In the genomic region with DNA sequence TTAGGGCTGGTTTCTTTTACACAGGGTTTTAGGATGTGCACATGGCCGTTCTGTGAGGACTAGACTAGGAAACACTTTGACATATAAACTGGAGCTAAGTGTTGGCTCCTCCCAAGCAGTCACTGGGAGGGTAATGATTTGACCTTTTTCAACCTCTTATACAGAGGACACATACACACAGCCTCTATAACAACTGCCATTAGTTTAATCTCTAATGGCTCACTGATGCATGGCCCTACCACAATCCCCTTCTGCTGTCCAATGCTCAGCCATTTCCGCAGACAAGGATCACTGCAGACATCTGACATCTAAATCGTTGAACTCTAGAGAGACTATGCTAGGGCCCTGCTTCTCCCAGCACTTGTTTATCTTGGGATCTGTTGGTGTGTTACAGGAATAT, we compare ENCODE assay signal across 25 mouse cellular contexts.
"Had no signal": no experiment of that assay in that cellular context is flagged by ENCODE, and none has a peak within 500 bp of the region (broad histone marks: within the 10 kb centered on the region; RNA-seq: fewer than 3 reads in every experiment).

No protein-coding gene starts in this region.

- ATAC-seq: intestine, embryonic 15.5 days; liver, embryonic 12.5 days; midbrain, embryonic 16.5 days had no signal

- H3K27me3 ChIP-seq: intestine, embryonic 15.5 days; limb, embryonic 13.5 days; liver, embryonic 12.5 days; liver, embryonic 15.5 days; lung, embryonic 15.5 days; midbrain, embryonic 12.5 days; neural tube, embryonic 13.5 days had no signal

- H3K4me2 ChIP-seq: intestine, embryonic 15.5 days; limb, embryonic 13.5 days; liver, embryonic 12.5 days; liver, embryonic 15.5 days; lung, embryonic 15.5 days; midbrain, embryonic 12.5 days; neural tube, embryonic 13.5 days had no signal

- H3K27ac ChIP-seq: intestine, embryonic 15.5 days; layer of hippocampus, adult 2 months; limb, embryonic 10.5 days; limb, embryonic 13.5 days; liver, embryonic 12.5 days; liver, embryonic 15.5 days; lung, embryonic 15.5 days; midbrain, embryonic 12.5 days; neural tube, embryonic 13.5 days; stomach, postnatal 0 days had no signal

- DNase-seq: kidney, adult 11 months; kidney, adult 8-10 months; layer of hippocampus, adult 9-11 months; liver; lung, adult 18-20 months; lung, postnatal 10 days; lung, postnatal 4 days; right cerebral cortex, adult 18-20 months; right cerebral cortex, postnatal 14 days; right cerebral cortex, postnatal 4 days; thymus, adult 2 months; thymus, postnatal 14 days; thymus, postnatal 4 days had no signal

- H3K9ac ChIP-seq: intestine, embryonic 15.5 days; limb, embryonic 13.5 days; liver, embryonic 12.5 days; liver, embryonic 15.5 days; lung, embryonic 15.5 days; midbrain, embryonic 12.5 days; neural tube, embryonic 13.5 days had no signal

- H3K4me1 ChIP-seq: intestine, embryonic 15.5 days; limb, embryonic 10.5 days; limb, embryonic 13.5 days; liver, embryonic 12.5 days; liver, embryonic 15.5 days; lung, embryonic 15.5 days; midbrain, embryonic 12.5 days; neural tube, embryonic 13.5 days had no signal

- H3K9me3 ChIP-seq: intestine, embryonic 15.5 days; limb, embryonic 10.5 days; liver, embryonic 15.5 days; lung, embryonic 15.5 days had no signal

- H3K4me3 ChIP-seq: intestine, embryonic 15.5 days; layer of hippocampus, adult 2 months; limb, embryonic 10.5 days; limb, embryonic 13.5 days; liver, embryonic 12.5 days; liver, embryonic 15.5 days; lung, embryonic 15.5 days; midbrain, embryonic 12.5 days; myocyte; neural tube, embryonic 13.5 days had no signal

- H3K36me3 ChIP-seq: intestine, embryonic 15.5 days; limb, embryonic 10.5 days; limb, embryonic 13.5 days; liver, embryonic 12.5 days; liver, embryonic 15.5 days; lung, embryonic 15.5 days; midbrain, embryonic 12.5 days; neural tube, embryonic 13.5 days had no signal
